Mouse (Mus musculus) embryonic facial prominence, embryonic 12.5 days (tissue): ENCODE results near the gene P3h4. TPM values are rescaled to one million over a fixed set of nuclear protein-coding genes. Genes with fewer than 3 reads are reported as not detected.

Experiments used
- ATAC-seq: fragments of 200-750 bp; cut with Nextera tagmentation; 2 replicates; pipeline ENCODE4 v1.8.0; 2017; ENCODE audit not compliant: insufficient number of reproducible peaks, insufficient read depth, low FRiP score, low TSS enrichment
- H3K27ac ChIP-seq: fragments of 300-500 bp; sonication (generic); 2 replicates; pipeline ENCODE4 v1.5.1; 2016; ENCODE audit warnings: mild to moderate bottlenecking
- H3K27me3 ChIP-seq: fragments of 300-500 bp; sonication (generic); 2 replicates; pipeline ENCODE4 v1.6.1; 2016; ENCODE audit warnings: mild to moderate bottlenecking, moderate library complexity
- H3K36me3 ChIP-seq: fragments of 300-500 bp; sonication (generic); 2 replicates; pipeline ENCODE4 v1.6.1; 2016; ENCODE audit warnings: mild to moderate bottlenecking
- H3K4me1 ChIP-seq: fragments of 300-500 bp; sonication (generic); 2 replicates; pipeline ENCODE4 v1.6.1; 2016
- H3K4me2 ChIP-seq: fragments of 300-500 bp; sonication (generic); replicated peaks from 2 replicates; pipeline ENCODE4 v1.6.1; 2016; ENCODE audit warnings: mild to moderate bottlenecking, moderate library complexity
- H3K4me3 ChIP-seq: fragments of 300-500 bp; sonication (generic); 2 replicates; pipeline ENCODE4 v1.5.1; 2016; ENCODE audit warnings: mild to moderate bottlenecking
- H3K9ac ChIP-seq: fragments of 300-500 bp; sonication (generic); 2 replicates; pipeline ENCODE4 v1.6.1; 2016; ENCODE audit warnings: mild to moderate bottlenecking, moderate library complexity
- H3K9me3 ChIP-seq: fragments of 300-500 bp; sonication (generic); 2 replicates; pipeline ENCODE4 v1.6.1; 2016; ENCODE audit warnings: mild to moderate bottlenecking, moderate library complexity
- WGBS: fragments of 180-500 bp; shearing (Covaris S2); methylation state at CpG from one replicate; pipeline ENCODE4 v1.1.7; 2016; 5-methylcytosine and 5-hydroxymethylcytosine counted together
- polyA plus RNA-seq: library from polyadenylated mRNA; unstranded; fragments of >200 nt; fragmentation: Nextera tagmentation; extraction: Ambion mirVana; gene quantifications from 2 replicates; pipeline ENCODE4 v1.2.1, GENCODE M21; 2016

The P3h4 gene
- polyA plus RNA-seq, 1 experiment from 2014 or later, result 51.4 TPM

DNA sequence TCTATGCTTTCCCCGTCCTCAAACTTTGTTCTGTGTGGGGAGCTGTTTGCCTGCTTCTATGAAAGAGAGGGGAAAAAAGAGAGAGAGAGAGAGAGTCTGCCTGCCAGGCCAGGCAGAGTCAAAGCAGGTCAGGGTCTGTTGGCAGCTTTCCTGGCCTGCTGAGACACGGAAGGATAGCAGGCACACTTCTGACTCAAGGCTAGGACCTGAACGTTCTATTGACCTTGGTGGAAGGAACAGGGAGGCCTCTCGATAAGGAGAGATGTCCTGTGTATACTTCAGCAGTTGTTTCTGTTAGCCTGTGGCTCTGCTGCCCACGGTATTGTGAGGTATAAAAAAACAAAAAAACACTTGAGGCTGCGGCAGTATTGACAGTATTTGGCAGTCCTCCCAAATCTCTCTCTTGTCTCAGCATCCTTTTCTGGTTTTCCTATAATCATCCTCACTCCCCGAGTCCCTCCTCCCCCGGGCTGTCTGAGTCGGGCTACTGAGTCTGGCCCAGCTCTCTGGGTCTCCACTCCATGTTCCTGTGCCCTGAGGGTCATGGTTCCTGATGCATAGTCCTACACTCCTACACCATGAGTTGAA, 14.1 kb upstream of the P3h4 start:
- ATAC-seq, result no peak
- H3K4me1 ChIP-seq, result no peaks in the 10 kb centered on the region
- no peak overlapping the region for H3K9ac ChIP-seq
- WGBS, result 78% methylated on average over 9 of the region's 9 CpGs
- no peak overlapping the region for H3K4me2 ChIP-seq
- peaks cover 65% of the 10 kb centered on the region for H3K36me3 ChIP-seq
- no peak overlapping the region for H3K27ac ChIP-seq
- H3K27me3 ChIP-seq, result no peaks in the 10 kb centered on the region
- H3K9me3 ChIP-seq, result no peaks in the 10 kb centered on the region
- no peak overlapping the region for H3K4me3 ChIP-seq

DNA sequence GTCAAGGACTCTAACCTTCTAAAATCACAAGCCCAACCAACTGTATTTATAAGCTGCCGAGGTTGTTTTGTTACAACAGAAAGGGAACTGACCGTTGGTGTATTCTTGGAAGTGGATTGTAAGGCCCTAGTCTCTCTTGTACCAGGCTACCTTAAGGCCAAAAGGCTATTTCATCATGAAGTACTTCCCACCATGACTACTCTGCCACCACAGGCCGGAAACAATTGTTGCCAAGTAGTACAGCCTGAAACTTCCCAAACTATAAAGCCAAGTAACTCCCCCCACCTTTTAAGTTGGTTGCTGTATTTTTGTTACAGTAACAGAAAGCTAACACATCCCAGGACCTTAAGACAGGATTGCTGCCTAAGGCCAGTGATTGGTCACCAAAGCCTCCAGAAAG, 12.2 kb upstream of the P3h4 start:
- H3K4me3 ChIP-seq, result no peak overlapping the region
- no peak overlapping the region for H3K4me2 ChIP-seq
- H3K27me3 ChIP-seq, result no peaks in the 10 kb centered on the region
- no peak overlapping the region for H3K27ac ChIP-seq
- no peaks in the 10 kb centered on the region for H3K4me1 ChIP-seq
- WGBS, result 88% methylated on average over 3 of the region's 3 CpGs
- no peak overlapping the region for H3K9ac ChIP-seq
- no peaks in the 10 kb centered on the region for H3K9me3 ChIP-seq
- ATAC-seq, result no peak
- peaks cover 69% of the 10 kb centered on the region for H3K36me3 ChIP-seq

DNA sequence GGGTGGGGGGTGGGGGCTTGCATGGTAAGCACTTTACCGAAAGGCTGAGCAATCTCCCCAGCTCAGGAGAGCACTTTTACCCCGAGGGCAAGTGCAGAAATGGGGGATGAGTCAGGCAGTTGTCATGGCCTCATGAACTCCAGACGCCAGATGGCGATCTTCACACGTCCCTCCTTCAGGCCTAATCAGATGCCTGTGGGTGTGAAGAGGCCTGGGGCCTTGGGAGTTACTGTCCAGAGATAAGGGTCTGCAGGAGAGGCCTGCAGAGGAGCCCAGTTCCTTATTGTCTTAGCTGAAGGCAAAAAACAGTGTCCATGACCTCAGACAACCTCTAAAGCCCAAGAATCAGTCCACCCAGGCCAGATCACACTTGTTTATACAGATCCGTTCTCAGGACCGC, 11.2 kb upstream of the P3h4 start:
- no peak for ATAC-seq
- no peak overlapping the region for H3K4me3 ChIP-seq
- H3K36me3 ChIP-seq, result peaks cover 73% of the 10 kb centered on the region
- 38% methylated on average over 7 of the region's 7 CpGs for whole genome bisulfite sequencing
- no peaks in the 10 kb centered on the region for H3K4me1 ChIP-seq
- H3K9ac ChIP-seq, result no peak overlapping the region
- no peaks in the 10 kb centered on the region for H3K9me3 ChIP-seq
- H3K4me2 ChIP-seq, result no peak overlapping the region
- H3K27me3 ChIP-seq, result no peaks in the 10 kb centered on the region
- H3K27ac ChIP-seq, result no peak overlapping the region

DNA sequence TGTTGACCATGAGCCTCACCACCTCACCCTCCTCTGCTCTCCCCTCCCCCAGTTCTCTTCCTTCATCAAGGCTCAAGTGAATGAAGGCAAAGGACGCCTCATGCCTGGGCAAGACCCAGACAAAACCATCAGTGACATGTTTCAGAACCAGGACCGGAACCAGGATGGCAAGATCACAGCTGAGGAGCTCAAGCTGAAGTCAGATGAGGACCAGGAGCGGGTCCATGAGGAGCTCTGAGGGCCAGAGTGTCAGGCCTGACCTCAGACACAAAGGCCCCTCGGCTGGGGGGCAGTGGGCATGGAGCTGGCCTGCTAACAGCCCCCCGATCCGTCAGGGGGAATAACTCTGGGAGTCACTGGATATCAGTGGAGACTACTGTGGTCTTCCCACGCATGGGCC, 9.2 kb upstream of the P3h4 start:
- Histone ChIP-seq H3K27me3 (no peaks in the 10 kb centered on the region), H3K4me1 (no peaks in the 10 kb centered on the region), H3K9me3 (no peaks in the 10 kb centered on the region), H3K9ac (no peak overlapping the region), H3K4me2 (no peak overlapping the region), H3K36me3 (peaks cover 59% of the 10 kb centered on the region), H3K4me3 (no peak overlapping the region), H3K27ac (no peak overlapping the region)
- no peak for ATAC-seq
- 89% methylated on average over 7 of the region's 7 CpGs for WGBS

- WGBS, result 43% methylated on average over 8 of the region's 8 CpGs
- ATAC-seq, result no peak
- peaks cover 52% of the 10 kb centered on the region for H3K36me3 ChIP-seq
- H3K4me1 ChIP-seq, result peaks cover 9% of the 10 kb centered on the region
- no peak overlapping the region for H3K4me2 ChIP-seq
- H3K27me3 ChIP-seq, result no peaks in the 10 kb centered on the region
- no peak overlapping the region for H3K4me3 ChIP-seq
- no peaks in the 10 kb centered on the region for H3K9me3 ChIP-seq
- no peak overlapping the region for H3K27ac ChIP-seq
- H3K9ac ChIP-seq, result no peak overlapping the region
These were observed 6.9 kb upstream of the P3h4 start for GRCm38 (mm10) chr11:100421537-100421936.

- Histone ChIP-seq H3K4me2 (peak within 1 kb of the TSS; percentile 57), H3K36me3 (peaks cover 17% of the 10 kb centered on the region), H3K4me3 (peak within 1 kb of the TSS; percentile 72), H3K27ac (peak within 1 kb of the TSS; percentile 95), H3K4me1 (peaks cover 35% of the 10 kb centered on the region), H3K27me3 (no peaks in the 10 kb centered on the region), H3K9me3 (no peaks in the 10 kb centered on the region), H3K9ac (peak within 1 kb of the TSS; percentile 80)
- under 1% methylated on average over 28 of the region's 31 CpGs for WGBS
- peak; percentile 36 for ATAC-seq
These were observed 532 bp upstream of the P3h4 start, which contains the start of gene Fkbp10 for GRCm38 (mm10) chr11:100414914-100415822. TSS of gene Fkbp10 (plus strand) at chr11:100415697.

DNA sequence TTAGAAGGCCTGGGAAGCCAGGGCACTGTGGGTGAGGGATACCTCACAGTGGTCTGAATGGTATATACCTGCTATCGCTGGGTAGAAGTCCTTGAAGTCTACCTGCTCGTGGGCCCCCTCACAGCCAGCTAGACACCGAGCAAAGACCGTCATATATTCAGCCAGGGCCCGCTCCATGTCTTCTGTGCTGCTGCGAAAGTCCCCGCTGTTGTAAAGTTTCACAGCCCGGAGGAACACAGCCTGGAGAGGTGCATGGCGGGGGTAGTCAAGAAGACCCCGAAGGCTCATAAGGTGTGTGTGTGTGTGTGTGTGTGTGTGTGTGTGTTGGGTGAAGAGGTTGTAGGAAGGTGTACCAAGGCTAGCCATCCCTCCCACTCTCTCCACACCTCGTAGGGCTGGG, 1.1 kb downstream of the P3h4 start:
- peaks cover 31% of the 10 kb centered on the region for H3K36me3 ChIP-seq
- H3K27ac ChIP-seq, result no peak overlapping the region
- 64% methylated on average over 11 of the region's 11 CpGs for WGBS
- no peaks in the 10 kb centered on the region for H3K9me3 ChIP-seq
- peak overlapping the region; percentile 80 for H3K9ac ChIP-seq
- ATAC-seq, result no peak
- H3K4me2 ChIP-seq, result peak overlapping the region; percentile 57
- no peaks in the 10 kb centered on the region for H3K27me3 ChIP-seq
- peaks cover 35% of the 10 kb centered on the region for H3K4me1 ChIP-seq
- peak overlapping the region; percentile 72 for H3K4me3 ChIP-seq

GRCm38 (mm10) chr11:100411736-100412135, 2.9 kb downstream of the P3h4 start:
- peak overlapping the region; percentile 57 for H3K4me2 ChIP-seq
- peaks cover 34% of the 10 kb centered on the region for H3K36me3 ChIP-seq
- H3K4me3 ChIP-seq, result peak overlapping the region; percentile 72; the same call in 1 of the 2 replicates
- peaks cover 35% of the 10 kb centered on the region for H3K4me1 ChIP-seq
- no peaks in the 10 kb centered on the region for H3K27me3 ChIP-seq
- H3K9me3 ChIP-seq, result no peaks in the 10 kb centered on the region
- 76% methylated on average over 11 of the region's 11 CpGs for WGBS
- no peak for ATAC-seq
- 0 out of 2 replicates have a peak overlapping the region, but pooled peaks have one; percentile 80 for H3K9ac ChIP-seq
- no peak overlapping the region for H3K27ac ChIP-seq

GRCm38 (mm10) chr11:100409686-100410085, 5.0 kb downstream of the P3h4 start:
- no peak overlapping the region for H3K9ac ChIP-seq
- H3K27ac ChIP-seq, result no peak overlapping the region
- H3K4me1 ChIP-seq, result peaks cover 29% of the 10 kb centered on the region
- H3K4me3 ChIP-seq, result no peak overlapping the region
- H3K9me3 ChIP-seq, result no peaks in the 10 kb centered on the region
- WGBS, result 84% methylated on average over 3 of the region's 3 CpGs
- no peak overlapping the region for H3K4me2 ChIP-seq
- no peak for ATAC-seq
- no peaks in the 10 kb centered on the region for H3K27me3 ChIP-seq
- peaks cover 34% of the 10 kb centered on the region for H3K36me3 ChIP-seq

- Histone ChIP-seq H3K9ac (no peak overlapping the region), H3K36me3 (peaks cover 34% of the 10 kb centered on the region), H3K4me1 (peaks cover 29% of the 10 kb centered on the region), H3K9me3 (no peaks in the 10 kb centered on the region), H3K27me3 (no peaks in the 10 kb centered on the region), H3K27ac (no peak overlapping the region), H3K4me2 (no peak overlapping the region), H3K4me3 (no peak overlapping the region)
- 93% methylated on average over 12 of the region's 12 CpGs for WGBS
- no peak for ATAC-seq
These were observed 5.7 kb downstream of the P3h4 start for GRCm38 (mm10) chr11:100408835-100409462.

GRCm38 (mm10) chr11:100408076-100408834, 6.4 kb downstream of the P3h4 start:
- Histone ChIP-seq H3K9ac (no peak overlapping the region), H3K4me1 (peaks cover 24% of the 10 kb centered on the region), H3K4me3 (no peak overlapping the region), H3K27ac (no peak overlapping the region), H3K4me2 (no peak overlapping the region), H3K27me3 (no peaks in the 10 kb centered on the region), H3K9me3 (no peaks in the 10 kb centered on the region), H3K36me3 (peaks cover 34% of the 10 kb centered on the region)
- WGBS, result 38% methylated on average over 10 of the region's 10 CpGs
- ATAC-seq, result peak; percentile 20; the same call in 1 of the 2 replicates
